Mouse (Mus musculus) embryo, embryonic 11 days (tissue): ENCODE results near the gene Rnf135.
"Not testable (repeated sequence)": the region's sequence is repeated elsewhere in the genome, so short reads cannot be mapped to it uniquely, and the experiment has no call there.

Experiments used
- DNase-seq: peaks from one replicate; pipeline ENCODE4 v3.0.0-alpha.2; 2015

The Rnf135 gene

GRCm38 (mm10) chr11:80204037-80204436 is 20.4 kb downstream of the Rnf135 start:
- no peak for DNase-seq

GRCm38 (mm10) chr11:80204941-80205340 is 21.3 kb downstream of the Rnf135 start:
- no peak for DNase-seq

GRCm38 (mm10) chr11:80208465-80208859 is 24.8 kb downstream of the Rnf135 start:
- no peak for DNase-seq

- DNase-seq, result peak; percentile 96
These were observed 25.5 kb downstream of the Rnf135 start, which contains the start of gene Rhot1 for GRCm38 (mm10) chr11:80208860-80209800. Gene Rhot1 (plus strand): TSS chr11:80209019.

GRCm38 (mm10) chr11:80210321-80210720 is 26.7 kb downstream of the Rnf135 start:
- no peak for DNase-seq

GRCm38 (mm10) chr11:80212282-80212681 is 28.6 kb downstream of the Rnf135 start:
- DNase-seq, result no peak

- no peak for DNase-seq
These were observed 31.6 kb downstream of the Rnf135 start for GRCm38 (mm10) chr11:80215291-80215690.

GRCm38 (mm10) chr11:80218657-80219293 is 35.1 kb downstream of the Rnf135 start:
- DNase-seq, result no peak

GRCm38 (mm10) chr11:80230066-80230465 is 46.4 kb downstream of the Rnf135 start:
- DNase-seq, result not testable (repeated sequence)

- no peak for DNase-seq
These were observed 53.6 kb downstream of the Rnf135 start for GRCm38 (mm10) chr11:80237278-80237677.

GRCm38 (mm10) chr11:80238306-80238705 is 54.7 kb downstream of the Rnf135 start:
- DNase-seq, result no peak

- DNase-seq, result no peak
These were observed 63.4 kb downstream of the Rnf135 start for GRCm38 (mm10) chr11:80247026-80247425.

GRCm38 (mm10) chr11:80248531-80248930 is 64.9 kb downstream of the Rnf135 start:
- DNase-seq, result no peak
